19 mouse cellular contexts compared by ENCODE assay signal in the genomic region with DNA sequence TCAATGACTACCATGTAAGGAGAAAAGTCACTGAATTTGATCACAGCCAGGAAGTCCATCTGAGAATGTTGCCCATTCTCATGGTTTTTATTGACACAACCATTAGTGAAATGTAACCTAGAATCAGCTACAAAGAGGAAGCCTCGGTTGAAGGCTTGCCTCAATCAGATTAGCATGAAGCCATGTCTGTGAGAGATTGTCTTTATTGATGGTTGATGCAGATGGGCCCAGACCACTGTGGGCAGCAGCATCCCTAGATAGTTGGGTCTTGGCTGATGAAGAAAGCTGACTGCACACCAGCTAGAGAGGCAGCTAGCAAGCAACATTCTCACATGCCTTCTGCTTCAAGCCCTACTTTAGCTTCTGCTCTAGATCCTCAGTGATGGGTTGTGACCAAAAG.
"Had no signal": no experiment of that assay in that cellular context is flagged by ENCODE, and none has a peak within 500 bp of the region (broad histone marks: within the 10 kb centered on the region; RNA-seq: fewer than 3 reads in every experiment).

No protein-coding gene starts in this region.

- H3K4me1 ChIP-seq: midbrain, embryonic 13.5 days; midbrain, embryonic 15.5 days; neural tube, embryonic 13.5 days; neural tube, embryonic 15.5 days had no signal

- H3K4me2 ChIP-seq: lung, embryonic 14.5 days; midbrain, embryonic 11.5 days; midbrain, embryonic 13.5 days; midbrain, embryonic 15.5 days; neural tube, embryonic 13.5 days; neural tube, embryonic 15.5 days had no signal

- H3K9me3 ChIP-seq: midbrain, embryonic 13.5 days; midbrain, embryonic 15.5 days; neural tube, embryonic 13.5 days; neural tube, embryonic 15.5 days had no signal

- H3K27ac ChIP-seq: liver, embryonic 14.5 days; midbrain, embryonic 13.5 days; midbrain, embryonic 15.5 days; neural tube, embryonic 13.5 days; neural tube, embryonic 15.5 days had no signal

- DNase-seq: lung, adult 18-20 months; lung, embryonic 14.5 days; lung, postnatal 10 days; lung, postnatal 4 days; retina, postnatal 1 day; right cerebral cortex, adult 18-20 months; right cerebral cortex, postnatal 25 days; right cerebral cortex, postnatal 4 days; spleen, adult 18-20 months; thymus, adult 2 months; thymus, postnatal 25 days; thymus, postnatal 4 days had no signal

- H3K4me3 ChIP-seq: midbrain, embryonic 13.5 days; midbrain, embryonic 15.5 days; myocyte; neural tube, embryonic 13.5 days; neural tube, embryonic 15.5 days had no signal

- H3K36me3 ChIP-seq: midbrain, embryonic 13.5 days; midbrain, embryonic 15.5 days; neural tube, embryonic 13.5 days; neural tube, embryonic 15.5 days had no signal

- H3K27me3 ChIP-seq: midbrain, embryonic 13.5 days; midbrain, embryonic 15.5 days; neural tube, embryonic 13.5 days; neural tube, embryonic 15.5 days had no signal

- H3K9ac ChIP-seq: liver, embryonic 14.5 days; lung, embryonic 14.5 days; midbrain, embryonic 13.5 days; midbrain, embryonic 15.5 days; neural tube, embryonic 13.5 days; neural tube, embryonic 15.5 days had no signal

- ATAC-seq: midbrain, embryonic 13.5 days; midbrain, embryonic 15.5 days had no signal
